Mouse (Mus musculus): ENCODE data around the gene Gbx2.

GRCm38 (mm10) chr1:89919206-89919605 is 11.8 kb downstream of the Gbx2 start:
- no peak for TF ChIP-seq CTCF (IDR thresholded peaks at IDR 0.05; ENCODE audit: borderline replicate concordance, extremely low read depth, insufficient read depth, insufficient read length)
- no peak for TF ChIP-seq POLR2A (IDR thresholded peaks at IDR 0.05; ENCODE audit: borderline replicate concordance, extremely low read depth, insufficient read depth, insufficient read length, poor library complexity, severe bottlenecking)
